Comparison of ENCODE assay signal across 8 mouse cellular contexts in the genomic region with DNA sequence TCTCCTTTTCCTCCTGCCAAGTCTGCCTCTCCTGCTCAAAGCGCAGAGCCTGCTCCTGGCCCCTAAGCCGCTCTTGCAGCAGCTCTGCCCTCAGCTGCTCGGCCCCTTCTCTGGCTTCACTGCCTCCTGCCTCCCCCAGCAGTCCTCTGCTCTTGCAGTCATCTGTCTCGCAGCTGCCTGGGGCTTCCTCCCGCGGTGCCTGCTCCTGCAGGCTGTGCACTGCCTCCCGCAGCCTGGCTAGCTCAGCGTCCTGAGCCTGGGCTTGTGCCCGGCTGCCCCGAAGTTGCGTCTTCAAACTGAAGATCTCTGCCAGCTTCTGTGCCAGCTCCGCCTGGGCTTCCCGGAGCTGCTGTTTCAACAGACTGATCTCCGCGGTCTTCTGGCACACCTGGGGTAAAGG. TPM values are rescaled to one million over a fixed set of nuclear protein-coding genes. Genes with fewer than 3 reads are reported as not detected.
A peak's percentile ranks its signal among the peaks of the same experiment; 100 is the strongest.
DNase-seq lines count a peak whose midpoint lies in the region; ATAC-seq lines count a peak whose summit lies in the region.
"Had no signal": no experiment of that assay in that cellular context is flagged by ENCODE, and none has a peak within 500 bp of the region (broad histone marks: within the 10 kb centered on the region; RNA-seq: fewer than 3 reads in every experiment).

No protein-coding gene starts in this region.

- no peaks in the 10 kb centered on the region for H3K9me3 ChIP-seq in kidney, embryonic 16.5 days (ENCODE audit: low read length)
- no peaks in the 10 kb centered on the region for H3K9me3 ChIP-seq in forebrain, embryonic 15.5 days

- ATAC-seq in kidney, embryonic 16.5 days (ENCODE audit: low FRiP score, low TSS enrichment): no peak
- no peak for ATAC-seq in forebrain, embryonic 15.5 days (replicated peaks)

- H3K4me3 ChIP-seq in kidney, embryonic 16.5 days (ENCODE audit: low read length): no peak overlapping the region
- no peak overlapping the region for H3K4me3 ChIP-seq in forebrain, embryonic 15.5 days

- H3K4me2 ChIP-seq in kidney, embryonic 16.5 days (replicated peaks; ENCODE audit: low read depth, low read length): no peak overlapping the region
- H3K4me2 ChIP-seq in forebrain, embryonic 15.5 days (replicated peaks): no peak overlapping the region

- H3K27me3 ChIP-seq in kidney, embryonic 16.5 days (ENCODE audit: insufficient read depth, low read length): no peaks in the 10 kb centered on the region
- peaks cover under 1% of the 10 kb centered on the region; the same call in 1 of the 2 replicates for H3K27me3 ChIP-seq in forebrain, embryonic 15.5 days

- peaks cover 26% of the 10 kb centered on the region for H3K4me1 ChIP-seq in kidney, embryonic 16.5 days (ENCODE audit: insufficient read depth, low read length)
- H3K4me1 ChIP-seq in forebrain, embryonic 15.5 days: peaks cover 5% of the 10 kb centered on the region; the same call in 1 of the 2 replicates

- WGBS in kidney, embryonic 16.5 days: 61% methylated on average over 15 of the region's 15 CpGs
- 61% methylated on average over 15 of the region's 15 CpGs for WGBS in forebrain, embryonic 15.5 days

- peaks cover 23% of the 10 kb centered on the region for H3K36me3 ChIP-seq in kidney, embryonic 16.5 days (ENCODE audit: insufficient read depth, low read length)
- H3K36me3 ChIP-seq in forebrain, embryonic 15.5 days: no peaks in the 10 kb centered on the region

- H3K27ac ChIP-seq in kidney, embryonic 16.5 days (ENCODE audit: low read length): no peak overlapping the region
- no peak overlapping the region for H3K27ac ChIP-seq in forebrain, embryonic 15.5 days (replicated peaks)
- H3K27ac ChIP-seq: stomach, postnatal 0 days had no signal

- no peak for DNase-seq in kidney, postnatal 14 days
- DNase-seq in brain, adult 2 months (ENCODE audit: low read depth, low spot score): peak; percentile 38
- DNase-seq in cerebellum, postnatal 36 days: peak; percentile 41
- DNase-seq in naive thymus-derived CD4-positive, alpha-beta T cell, adult 2 months (ENCODE audit: low read depth): peak; percentile 55
- no peak for DNase-seq in adrenal gland, postnatal 4 days (ENCODE audit: low spot score in 2 of 2)

- peak overlapping the region; percentile 35; the same call in 1 of the 2 replicates for H3K9ac ChIP-seq in kidney, embryonic 16.5 days (replicated peaks; ENCODE audit: low read length)
- H3K9ac ChIP-seq in forebrain, embryonic 15.5 days (replicated peaks): no peak overlapping the region

RNA-seq across cellular contexts. Expression of a gene that starts 6.9 kb away (rescaled TPM):
- 30.9 and 34.1 TPM in 2 replicates for polyA plus RNA-seq in kidney, embryonic 16.5 days (2015; fragmentation: Nextera tagmentation; extraction: Ambion mirVana)
- 10 to 100 TPM; 19.8 to 26.5 TPM for total RNA-seq in adrenal gland, postnatal 4 days (2021)
- polyA plus RNA-seq in forebrain, embryonic 15.5 days (2015; fragmentation: Nextera tagmentation; extraction: Ambion mirVana): 10.2 and 10.8 TPM in 2 replicates

RNA-seq across cellular contexts. Expression of a gene that starts 7.0 kb away (rescaled TPM):
- 4.0 and 4.5 TPM in 2 replicates for polyA plus RNA-seq in kidney, embryonic 16.5 days (2015; fragmentation: Nextera tagmentation; extraction: Ambion mirVana)
- 1 to 10 TPM; 3.5 to 4.1 TPM for total RNA-seq in adrenal gland, postnatal 4 days (2021)
- 0.47 and 0.57 TPM in 2 replicates for polyA plus RNA-seq in forebrain, embryonic 15.5 days (2015; fragmentation: Nextera tagmentation; extraction: Ambion mirVana)

RNA-seq across cellular contexts. Expression of a gene that starts 8.1 kb away (rescaled TPM):
- polyA plus RNA-seq in kidney, embryonic 16.5 days (2015; fragmentation: Nextera tagmentation; extraction: Ambion mirVana): 48.9 and 51.9 TPM in 2 replicates
- 10 to 100 TPM; 41.5 to 50.0 TPM for total RNA-seq in adrenal gland, postnatal 4 days (2021)
- 69.6 and 77.7 TPM in 2 replicates for polyA plus RNA-seq in forebrain, embryonic 15.5 days (2015; fragmentation: Nextera tagmentation; extraction: Ambion mirVana)

RNA-seq across cellular contexts. Expression of a gene that starts 24.2 kb away (rescaled TPM):
- polyA plus RNA-seq in kidney, embryonic 16.5 days (2015; fragmentation: Nextera tagmentation; extraction: Ambion mirVana): 156 and 158 TPM in 2 replicates
- total RNA-seq in adrenal gland, postnatal 4 days (2021): 10 to 100 TPM; 73.2 to 74.9 TPM
- 98.5 and 102 TPM in 2 replicates for polyA plus RNA-seq in forebrain, embryonic 15.5 days (2015; fragmentation: Nextera tagmentation; extraction: Ambion mirVana)

RNA-seq across cellular contexts. Expression of a gene that starts 37.1 kb away (rescaled TPM):
- polyA plus RNA-seq in kidney, embryonic 16.5 days (2015; fragmentation: Nextera tagmentation; extraction: Ambion mirVana): 343 and 374 TPM in 2 replicates
- total RNA-seq in adrenal gland, postnatal 4 days (2021): 100 to 1,000 TPM; 350 to 387 TPM
- 588 and 604 TPM in 2 replicates for polyA plus RNA-seq in forebrain, embryonic 15.5 days (2015; fragmentation: Nextera tagmentation; extraction: Ambion mirVana)

Comparison
In these comparisons a context has a peak if more than half of its experiments do, and no peak if none do; other contexts are left out.
1. DNase-seq: peak in brain, adult 2 months (single experiment), cerebellum, postnatal 36 days (2 of 2) and naive thymus-derived CD4-positive, alpha-beta T cell, adult 2 months (single experiment); none in kidney, postnatal 14 days (single experiment) and adrenal gland, postnatal 4 days (0 of 2).